Comparison of ENCODE assay signal across 32 mouse cellular contexts in genomic region chr19:31891001-31891893, GRCm38 (mm10). TPM values are rescaled to one million over a fixed set of nuclear protein-coding genes. Genes with fewer than 3 reads are reported as not detected.
"Had no signal": no experiment of that assay in that cellular context is flagged by ENCODE, and none has a peak within 500 bp of the region (broad histone marks: within the 10 kb centered on the region; RNA-seq: fewer than 3 reads in every experiment).

No protein-coding gene starts in this region.

- DNase-seq: gastrocnemius, adult 2 months; gastrocnemius, postnatal 10 days; gastrocnemius, postnatal 36 days; heart, adult 11 months; heart, adult 2 months; heart, postnatal 14 days; heart, postnatal 36 days; kidney, adult 18-20 months; kidney, postnatal 14 days; kidney, postnatal 4 days; liver, embryonic 13.5 days had no signal

- H3K36me3 ChIP-seq: heart, embryonic 13.5 days; heart, embryonic 15.5 days; hindbrain, embryonic 13.5 days; hindbrain, embryonic 15.5 days; limb, embryonic 10.5 days; limb, embryonic 12.5 days; liver, embryonic 13.5 days; liver, embryonic 15.5 days had no signal

- H3K27ac ChIP-seq: gastrocnemius, adult 2 months; heart, adult 2 months; heart, embryonic 13.5 days; heart, embryonic 15.5 days; hindbrain, embryonic 13.5 days; hindbrain, embryonic 15.5 days; hindbrain, postnatal 0 days; kidney, postnatal 0 days; layer of hippocampus, adult 2 months; left cerebral cortex, adult 2 months; limb, embryonic 10.5 days; limb, embryonic 12.5 days; liver, embryonic 13.5 days; liver, embryonic 15.5 days had no signal

- H3K4me2 ChIP-seq: heart, embryonic 11.5 days; heart, embryonic 13.5 days; heart, embryonic 15.5 days; hindbrain, embryonic 13.5 days; hindbrain, embryonic 15.5 days; limb, embryonic 12.5 days; liver, embryonic 11.5 days; liver, embryonic 13.5 days; liver, embryonic 15.5 days had no signal

- ATAC-seq: hindbrain, postnatal 0 days had no signal

- H3K4me1 ChIP-seq: heart, embryonic 15.5 days; hindbrain, embryonic 13.5 days; hindbrain, embryonic 15.5 days; limb, embryonic 10.5 days; limb, embryonic 12.5 days had no signal

- H3K4me3 ChIP-seq: gastrocnemius, adult 2 months; heart, adult 2 months; heart, embryonic 13.5 days; heart, embryonic 15.5 days; hindbrain, embryonic 13.5 days; hindbrain, embryonic 15.5 days; layer of hippocampus, adult 2 months; left cerebral cortex, adult 2 months; limb, embryonic 10.5 days; limb, embryonic 12.5 days; liver, embryonic 13.5 days; liver, embryonic 15.5 days had no signal

- H3K9me3 ChIP-seq: heart, embryonic 13.5 days; heart, embryonic 15.5 days; hindbrain, embryonic 13.5 days; hindbrain, embryonic 15.5 days; limb, embryonic 10.5 days; limb, embryonic 12.5 days; liver, embryonic 13.5 days; liver, embryonic 15.5 days had no signal

- H3K9ac ChIP-seq: heart, embryonic 13.5 days; heart, embryonic 15.5 days; hindbrain, embryonic 13.5 days; hindbrain, embryonic 15.5 days; limb, embryonic 12.5 days; liver, embryonic 13.5 days; liver, embryonic 15.5 days had no signal

- H3K27me3 ChIP-seq: heart, embryonic 13.5 days; heart, embryonic 15.5 days; hindbrain, embryonic 13.5 days; hindbrain, embryonic 15.5 days; limb, embryonic 12.5 days; liver, embryonic 13.5 days; liver, embryonic 15.5 days had no signal

RNA-seq across cellular contexts. Expression of gene A1cf, which starts 22.7 kb away (rescaled TPM):
- total RNA-seq: gastrocnemius, adult 2 months; gastrocnemius, postnatal 10 days; gastrocnemius, postnatal 36 days; heart, adult 2 months; heart, postnatal 14 days; heart, postnatal 36 days; hindbrain, postnatal 0 days; layer of hippocampus, adult 2 months; layer of hippocampus, postnatal 10 days; layer of hippocampus, postnatal 25 days; left cerebral cortex, adult 2 months; left cerebral cortex, postnatal 14 days; left cerebral cortex, postnatal 36 days had no signal
- polyA plus RNA-seq: frontal cortex, adult 2 months; heart, adult 2 months; heart, embryonic 15.5 days; heart, postnatal 0 days; hindbrain, embryonic 11.5 days; hindbrain, embryonic 13.5 days; hindbrain, embryonic 15.5 days; hindbrain, postnatal 0 days; limb, embryonic 10.5 days; limb, embryonic 12.5 days; limb, embryonic 14.5 days had no signal
